Mouse (Mus musculus) heart, embryonic 15.5 days (tissue): Measurements from ENCODE around the gene Ldlrap1. TPM values are rescaled to one million over a fixed set of nuclear protein-coding genes. Genes with fewer than 3 reads are reported as not detected.
A peak's percentile ranks its signal among the peaks of the same experiment; 100 is the strongest.

Experiments
- ATAC-seq: fragments of 200-750 bp; cut with Nextera tagmentation; replicated peaks from 2 replicates; pipeline ENCODE4 v1.8.0; 2017; ENCODE audit warnings: low read depth, moderate TSS enrichment; ENCODE audit not compliant: insufficient number of reproducible peaks, insufficient read depth, low FRiP score
- H3K27ac ChIP-seq: fragments of 300-500 bp; sonication (generic); 2 replicates; pipeline ENCODE4 v1.5.1; 2015; ENCODE audit warnings: mild to moderate bottlenecking, inconsistent platforms
- H3K27me3 ChIP-seq: fragments of 300-500 bp; sonication (generic); 2 replicates; pipeline ENCODE4 v1.6.1; 2015; ENCODE audit warnings: inconsistent platforms
- H3K36me3 ChIP-seq: fragments of 300-500 bp; sonication (generic); 2 replicates; pipeline ENCODE4 v1.6.1; 2015; ENCODE audit warnings: mild to moderate bottlenecking, inconsistent platforms
- H3K4me1 ChIP-seq: fragments of 300-500 bp; sonication (generic); replicated peaks from 2 replicates; pipeline ENCODE4 v1.6.1; 2015; ENCODE audit warnings: inconsistent platforms
- H3K4me2 ChIP-seq: fragments of 300-500 bp; sonication (generic); 2 replicates; pipeline ENCODE4 v1.6.1; 2015; ENCODE audit warnings: inconsistent platforms, mild to moderate bottlenecking, moderate library complexity
- H3K4me3 ChIP-seq: fragments of 300-500 bp; sonication (generic); 2 replicates; pipeline ENCODE4 v1.5.1; 2015; ENCODE audit warnings: mild to moderate bottlenecking, inconsistent platforms
- H3K9ac ChIP-seq: fragments of 300-500 bp; sonication (generic); 2 replicates; pipeline ENCODE4 v1.6.1; 2015; ENCODE audit warnings: mild to moderate bottlenecking, inconsistent platforms
- H3K9me3 ChIP-seq: fragments of 300-500 bp; sonication (generic); replicated peaks from 2 replicates; pipeline ENCODE4 v1.6.1; 2016; ENCODE audit warnings: inconsistent platforms
- WGBS: fragments of 180-500 bp; shearing (Covaris S2); methylation state at CpG from one replicate; pipeline ENCODE4 v1.1.7; 2015; ENCODE audit warnings: mixed read lengths; 5-methylcytosine and 5-hydroxymethylcytosine counted together
- polyA plus RNA-seq: library from polyadenylated mRNA; unstranded; fragments of >200 nt; fragmentation: Nextera tagmentation; extraction: Ambion mirVana; gene quantifications from 2 replicates; pipeline ENCODE4 v1.2.1, GENCODE M21; 2015

The Ldlrap1 gene
- polyA plus RNA-seq, 1 experiment from 2014 or later: 11.6 TPM

GRCm38 (mm10) chr4:134750263-134750662, 17.6 kb downstream of the Ldlrap1 start:
- Histone ChIP-seq H3K27ac (no peak overlapping the region), H3K4me1 (peaks cover 41% of the 10 kb centered on the region)
- no peak for ATAC-seq

GRCm38 (mm10) chr4:134749301-134750030, 18.4 kb downstream of the Ldlrap1 start:
- Histone ChIP-seq H3K9me3 (no peaks in the 10 kb centered on the region), H3K4me3 (no peak overlapping the region), H3K27me3 (no peaks in the 10 kb centered on the region), H3K27ac (no peak overlapping the region), H3K4me1 (peaks cover 36% of the 10 kb centered on the region), H3K4me2 (no peak overlapping the region), H3K9ac (no peak overlapping the region), H3K36me3 (peaks cover 23% of the 10 kb centered on the region)
- ATAC-seq: no peak
- 68% methylated on average over 21 of the region's 21 CpGs for WGBS

More at GRCm38 (mm10) chr4:134750263-134750662, 17.6 kb downstream of the Ldlrap1 start:
- H3K4me3 ChIP-seq: no peak overlapping the region
- peaks cover 23% of the 10 kb centered on the region for H3K36me3 ChIP-seq
- H3K9ac ChIP-seq: no peak overlapping the region
- no peaks in the 10 kb centered on the region for H3K27me3 ChIP-seq
- WGBS: 63% methylated on average over 5 of the region's 5 CpGs
- no peaks in the 10 kb centered on the region for H3K9me3 ChIP-seq
- H3K4me2 ChIP-seq: no peak overlapping the region

- Histone ChIP-seq H3K27ac (no peak overlapping the region), H3K4me3 (no peak overlapping the region), H3K9me3 (no peaks in the 10 kb centered on the region), H3K36me3 (peaks cover 23% of the 10 kb centered on the region), H3K9ac (no peak overlapping the region), H3K27me3 (no peaks in the 10 kb centered on the region), H3K4me1 (peaks cover 21% of the 10 kb centered on the region), H3K4me2 (no peak overlapping the region)
- WGBS: 84% methylated on average over 16 of the region's 16 CpGs
- no peak for ATAC-seq
Observed at GRCm38 (mm10) chr4:134745900-134746661, 21.7 kb downstream of the Ldlrap1 start.

GRCm38 (mm10) chr4:134743881-134744633, 23.8 kb downstream of the Ldlrap1 start:
- Histone ChIP-seq H3K4me2 (no peak overlapping the region), H3K9me3 (no peaks in the 10 kb centered on the region), H3K9ac (no peak overlapping the region), H3K36me3 (peaks cover 22% of the 10 kb centered on the region), H3K27me3 (no peaks in the 10 kb centered on the region), H3K4me1 (peaks cover 14% of the 10 kb centered on the region), H3K27ac (no peak overlapping the region), H3K4me3 (no peak overlapping the region)
- 46% methylated on average over 16 of the region's 16 CpGs for WGBS
- no peak for ATAC-seq

- peaks cover 9% of the 10 kb centered on the region for H3K36me3 ChIP-seq
- H3K27ac ChIP-seq: no peak overlapping the region
- H3K27me3 ChIP-seq: no peaks in the 10 kb centered on the region
- no peak for ATAC-seq
- H3K4me3 ChIP-seq: no peak overlapping the region
- H3K4me1 ChIP-seq: peaks cover 14% of the 10 kb centered on the region
- WGBS: 65% methylated on average over 8 of the region's 8 CpGs
- H3K9ac ChIP-seq: no peak overlapping the region
- H3K4me2 ChIP-seq: no peak overlapping the region
- H3K9me3 ChIP-seq: no peaks in the 10 kb centered on the region
Observed at GRCm38 (mm10) chr4:134741949-134742348, 25.9 kb downstream of the Ldlrap1 start.

GRCm38 (mm10) chr4:134740186-134740585, 27.6 kb downstream of the Ldlrap1 start:
- Histone ChIP-seq H3K27me3 (no peaks in the 10 kb centered on the region), H3K27ac (no peak overlapping the region), H3K9me3 (no peaks in the 10 kb centered on the region), H3K4me3 (no peak overlapping the region), H3K9ac (no peak overlapping the region), H3K4me1 (peaks cover 14% of the 10 kb centered on the region), H3K4me2 (no peak overlapping the region), H3K36me3 (no peaks in the 10 kb centered on the region)
- no peak for ATAC-seq
- WGBS: 90% methylated on average over 4 of the region's 4 CpGs

- no peak overlapping the region for H3K27ac ChIP-seq
- no peak overlapping the region for H3K9ac ChIP-seq
- no peak overlapping the region for H3K4me2 ChIP-seq
- no peaks in the 10 kb centered on the region for H3K9me3 ChIP-seq
- WGBS: 64% methylated on average over 3 of the region's 3 CpGs
- ATAC-seq: no peak
- no peaks in the 10 kb centered on the region for H3K27me3 ChIP-seq
- H3K4me3 ChIP-seq: no peak overlapping the region
- H3K36me3 ChIP-seq: no peaks in the 10 kb centered on the region
- peaks cover 18% of the 10 kb centered on the region for H3K4me1 ChIP-seq
Observed at GRCm38 (mm10) chr4:134739530-134739929, 28.3 kb downstream of the Ldlrap1 start.

GRCm38 (mm10) chr4:134737365-134737910, 30.4 kb downstream of the Ldlrap1 start:
- Histone ChIP-seq H3K9me3 (no peaks in the 10 kb centered on the region), H3K27ac (no peak overlapping the region), H3K27me3 (no peaks in the 10 kb centered on the region), H3K4me1 (peaks cover 21% of the 10 kb centered on the region), H3K9ac (no peak overlapping the region), H3K36me3 (no peaks in the 10 kb centered on the region), H3K4me3 (no peak overlapping the region), H3K4me2 (no peak overlapping the region)
- WGBS: 66% methylated on average over 14 of the region's 14 CpGs
- ATAC-seq: no peak

GRCm38 (mm10) chr4:134736147-134736546, 31.7 kb downstream of the Ldlrap1 start:
- H3K9me3 ChIP-seq: no peaks in the 10 kb centered on the region

GRCm38 (mm10) chr4:134734629-134735081, 33.2 kb downstream of the Ldlrap1 start:
- no peak overlapping the region for H3K4me3 ChIP-seq
- H3K9ac ChIP-seq: no peak overlapping the region
- peak overlapping the region; percentile 39; the same call in 1 of the 2 replicates for H3K27ac ChIP-seq
- H3K9me3 ChIP-seq: no peaks in the 10 kb centered on the region
- peaks cover 30% of the 10 kb centered on the region for H3K4me1 ChIP-seq
- no peak for ATAC-seq
- peak overlapping the region; percentile 19; the same call in 1 of the 2 replicates for H3K4me2 ChIP-seq
- no peaks in the 10 kb centered on the region for H3K36me3 ChIP-seq
- no peaks in the 10 kb centered on the region for H3K27me3 ChIP-seq
- WGBS: 43% methylated on average over 9 of the region's 9 CpGs

More at GRCm38 (mm10) chr4:134736147-134736546, 31.7 kb downstream of the Ldlrap1 start:
- ATAC-seq: no peak
- Histone ChIP-seq H3K4me2 (no peak overlapping the region), H3K27ac (no peak overlapping the region), H3K36me3 (no peaks in the 10 kb centered on the region), H3K27me3 (no peaks in the 10 kb centered on the region), H3K4me3 (no peak overlapping the region), H3K4me1 (peaks cover 19% of the 10 kb centered on the region), H3K9ac (no peak overlapping the region)
- 54% methylated on average over 7 of the region's 7 CpGs for WGBS
